Mouse (Mus musculus): ENCODE measurements around the gene Bend5. TPM values are rescaled to one million over a fixed set of nuclear protein-coding genes. Genes with fewer than 3 reads are reported as not detected.

The Bend5 gene
- total RNA-seq (2014; rRNA removed; ENCODE audit: low replicate concordance) (3.4 and 7.9 TPM in 2 replicates), polyA plus RNA-seq (2015; fragmentation: Nextera tagmentation; extraction: Ambion mirVana) (13.4 and 13.8 TPM in 2 replicates)

GRCm38 (mm10) chr4:111414818-111415488, at the start of gene Bend5:
Gene Bend5 (plus strand): TSS chr4:111415006.
- DNase-seq (ENCODE audit: low spot score) (peak; percentile 85), ATAC-seq (ENCODE audit: insufficient read depth, low read depth) (peak; percentile 96)
- Histone ChIP-seq H3K9ac (replicated peaks; ENCODE audit: low read depth, low read length) (peak within 1 kb of the TSS; percentile 89), H3K36me3 (replicated peaks; ENCODE audit: control insufficient read depth, insufficient read depth, low read length) (0 out of 2 replicates have a peak, but pooled peaks cover 6% of the 10 kb centered on the region), H3K4me2 (ENCODE audit: low read depth, low read length) (peak within 1 kb of the TSS; percentile 95), H3K4me1 (ENCODE audit: control insufficient read depth, insufficient read depth) (peaks cover 9% of the 10 kb centered on the region), H3K9me3 (replicated peaks; ENCODE audit: control insufficient read depth, low read length) (no peaks in the 10 kb centered on the region), H3K27ac (ENCODE audit: low read depth) (peak within 1 kb of the TSS; percentile 74), H3K4me3 (ENCODE audit: low read depth, low read length) (peak within 1 kb of the TSS; percentile 88), H3K27me3 (ENCODE audit: control insufficient read depth, insufficient read depth, low read length) (no peaks in the 10 kb centered on the region)
- TF ChIP-seq EP300 (IDR thresholded peaks at IDR 0.05; ENCODE audit: low read depth), result no peak
- WGBS, result under 1% methylated on average over 64 of the region's 66 CpGs

GRCm38 (mm10) chr4:111367771-111368170, 47.0 kb upstream of the Bend5 start:
- no peak for TF ChIP-seq CTCF (IDR thresholded peaks at IDR 0.05; ENCODE audit: low read depth)
- TF ChIP-seq EP300 (IDR thresholded peaks at IDR 0.05; ENCODE audit: low read depth), result no peak
- Histone ChIP-seq H3K27me3 (ENCODE audit: control insufficient read depth, insufficient read depth, low read length) (no peaks in the 10 kb centered on the region), H3K9ac (replicated peaks; ENCODE audit: low read depth, low read length) (no peak overlapping the region), H3K4me3 (ENCODE audit: low read depth, low read length) (no peak overlapping the region), H3K4me2 (ENCODE audit: low read depth, low read length) (no peak overlapping the region), H3K27ac (ENCODE audit: low read depth) (no peak overlapping the region), H3K36me3 (replicated peaks; ENCODE audit: control insufficient read depth, insufficient read depth, low read length) (no peaks in the 10 kb centered on the region), H3K4me1 (ENCODE audit: control insufficient read depth, insufficient read depth) (no peaks in the 10 kb centered on the region), H3K9me3 (replicated peaks; ENCODE audit: control insufficient read depth, low read length) (no peaks in the 10 kb centered on the region)
- no peak for DNase-seq (ENCODE audit: low spot score)
- WGBS, result 53% methylated on average over 2 of the region's 2 CpGs
- no peak for ATAC-seq (ENCODE audit: insufficient read depth, low read depth)

GRCm38 (mm10) chr4:111377159-111377558, 37.6 kb upstream of the Bend5 start:
- Histone ChIP-seq H3K9me3 (replicated peaks; ENCODE audit: control insufficient read depth, low read length) (no peaks in the 10 kb centered on the region), H3K4me2 (ENCODE audit: low read depth, low read length) (no peak overlapping the region), H3K27ac (ENCODE audit: low read depth) (no peak overlapping the region), H3K4me3 (ENCODE audit: low read depth, low read length) (no peak overlapping the region), H3K4me1 (ENCODE audit: control insufficient read depth, insufficient read depth) (no peaks in the 10 kb centered on the region), H3K9ac (replicated peaks; ENCODE audit: low read depth, low read length) (no peak overlapping the region), H3K27me3 (ENCODE audit: control insufficient read depth, insufficient read depth, low read length) (no peaks in the 10 kb centered on the region), H3K36me3 (replicated peaks; ENCODE audit: control insufficient read depth, insufficient read depth, low read length) (no peaks in the 10 kb centered on the region)
- no peak for ATAC-seq (ENCODE audit: insufficient read depth, low read depth)
- no peak for TF ChIP-seq CTCF (IDR thresholded peaks at IDR 0.05; ENCODE audit: low read depth)
- TF ChIP-seq EP300 (IDR thresholded peaks at IDR 0.05; ENCODE audit: low read depth), result no peak
- no peak for DNase-seq (ENCODE audit: low spot score)

- Histone ChIP-seq H3K27me3 (ENCODE audit: control insufficient read depth, insufficient read depth, low read length) (no peaks in the 10 kb centered on the region), H3K27ac (ENCODE audit: low read depth) (no peak overlapping the region), H3K9me3 (replicated peaks; ENCODE audit: control insufficient read depth, low read length) (no peaks in the 10 kb centered on the region), H3K4me3 (ENCODE audit: low read depth, low read length) (no peak overlapping the region), H3K4me1 (ENCODE audit: control insufficient read depth, insufficient read depth) (no peaks in the 10 kb centered on the region), H3K9ac (replicated peaks; ENCODE audit: low read depth, low read length) (no peak overlapping the region), H3K4me2 (ENCODE audit: low read depth, low read length) (no peak overlapping the region), H3K36me3 (replicated peaks; ENCODE audit: control insufficient read depth, insufficient read depth, low read length) (no peaks in the 10 kb centered on the region)
- WGBS, result 88% methylated on average over 3 of the region's 3 CpGs
- ATAC-seq (ENCODE audit: insufficient read depth, low read depth) (no peak), DNase-seq (ENCODE audit: low spot score) (no peak)
- TF ChIP-seq CTCF (IDR thresholded peaks at IDR 0.05; ENCODE audit: low read depth), result no peak
- TF ChIP-seq EP300 (IDR thresholded peaks at IDR 0.05; ENCODE audit: low read depth), result no peak
These were observed 36.7 kb upstream of the Bend5 start for GRCm38 (mm10) chr4:111378071-111378470.

GRCm38 (mm10) chr4:111383101-111383500, 31.7 kb upstream of the Bend5 start:
- TF ChIP-seq EP300 (IDR thresholded peaks at IDR 0.05; ENCODE audit: low read depth) (no peak), CTCF (IDR thresholded peaks at IDR 0.05; ENCODE audit: low read depth) (no peak)
- no peak overlapping the region for H3K27ac ChIP-seq (ENCODE audit: low read depth)
- WGBS, result 85% methylated on average over 2 of the region's 2 CpGs
- no peak overlapping the region for H3K4me2 ChIP-seq (ENCODE audit: low read depth, low read length)
- no peak overlapping the region for H3K4me3 ChIP-seq (ENCODE audit: low read depth, low read length)
- ATAC-seq (ENCODE audit: insufficient read depth, low read depth), result no peak
- H3K9me3 ChIP-seq (replicated peaks; ENCODE audit: control insufficient read depth, low read length), result no peaks in the 10 kb centered on the region
- no peak overlapping the region for H3K9ac ChIP-seq (replicated peaks; ENCODE audit: low read depth, low read length)
- no peaks in the 10 kb centered on the region for H3K4me1 ChIP-seq (ENCODE audit: control insufficient read depth, insufficient read depth)
- H3K36me3 ChIP-seq (replicated peaks; ENCODE audit: control insufficient read depth, insufficient read depth, low read length), result no peaks in the 10 kb centered on the region
- DNase-seq (ENCODE audit: low spot score), result no peak
- H3K27me3 ChIP-seq (ENCODE audit: control insufficient read depth, insufficient read depth, low read length), result no peaks in the 10 kb centered on the region

- Histone ChIP-seq H3K27ac (ENCODE audit: low read depth) (no peak overlapping the region), H3K9ac (replicated peaks; ENCODE audit: low read depth, low read length) (no peak overlapping the region), H3K27me3 (ENCODE audit: control insufficient read depth, insufficient read depth, low read length) (no peaks in the 10 kb centered on the region), H3K9me3 (replicated peaks; ENCODE audit: control insufficient read depth, low read length) (no peaks in the 10 kb centered on the region), H3K4me3 (ENCODE audit: low read depth, low read length) (no peak overlapping the region), H3K36me3 (replicated peaks; ENCODE audit: control insufficient read depth, insufficient read depth, low read length) (no peaks in the 10 kb centered on the region), H3K4me1 (ENCODE audit: control insufficient read depth, insufficient read depth) (no peaks in the 10 kb centered on the region), H3K4me2 (ENCODE audit: low read depth, low read length) (no peak overlapping the region)
- DNase-seq (ENCODE audit: low spot score) (no peak), ATAC-seq (ENCODE audit: insufficient read depth, low read depth) (no peak)
- no peak for TF ChIP-seq CTCF (IDR thresholded peaks at IDR 0.05; ENCODE audit: low read depth)
- TF ChIP-seq EP300 (IDR thresholded peaks at IDR 0.05; ENCODE audit: low read depth), result no peak
These were observed 24.1 kb upstream of the Bend5 start for GRCm38 (mm10) chr4:111390736-111391135.

Data from heart, postnatal 0 days (tissue).